Mouse (Mus musculus) G1E (cell line): ENCODE results near the gene Abcb8.

Source experiments
- CTCF ChIP-seq: IDR thresholded peaks from 2 replicates; pipeline ENCODE4 v1.5.1; 2012; ENCODE audit warnings: low read depth, low read length, inconsistent platforms, mixed read lengths
- GATA1 ChIP-seq: IDR thresholded peaks from 2 replicates; pipeline ENCODE4 v1.6.1; 2012; ENCODE audit warnings: borderline replicate concordance, low read length, inconsistent platforms, mixed read lengths
- POLR2AphosphoS5 ChIP-seq: IDR thresholded peaks from 2 replicates; pipeline ENCODE4 v1.6.1; 2012; ENCODE audit warnings: low read depth, low read length, inconsistent platforms; ENCODE audit not compliant: insufficient replicate concordance
- TAL1 ChIP-seq: conservative IDR thresholded peaks from 2 replicates; pipeline ENCODE4 v1.6.1; 2012; ENCODE audit warnings: low read depth, low read length, inconsistent platforms, mixed read lengths

- TF ChIP-seq GATA1 (no peak), CTCF (no peak), POLR2AphosphoS5 (no peak), TAL1 (no peak)
Observed at GRCm38 (mm10) chr5:24400911-24401605, 7.6 kb downstream of the Abcb8 start.
